In the genomic region with DNA sequence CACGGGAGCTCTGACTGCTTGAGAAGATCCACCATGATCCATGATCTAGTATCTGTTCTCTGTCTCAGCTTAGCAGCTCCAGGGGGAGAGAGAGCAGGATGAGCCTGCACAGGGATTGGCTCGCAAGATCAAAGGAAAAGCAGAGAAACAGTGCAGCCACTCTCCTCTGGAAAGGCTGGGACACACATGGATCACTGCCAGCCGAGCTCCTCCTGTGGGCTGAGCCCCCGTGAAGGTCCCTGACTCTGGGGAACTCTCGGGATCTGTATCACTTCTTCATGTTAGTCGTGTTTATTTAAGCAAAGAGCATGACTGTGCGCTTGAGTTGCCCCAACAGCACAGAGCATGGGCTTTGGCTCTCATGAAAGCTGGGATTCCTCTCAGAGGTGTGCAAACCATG, we compare ENCODE assay signal across 10 mouse cellular contexts. TPM values are rescaled to one million over a fixed set of nuclear protein-coding genes. Genes with fewer than 3 reads are reported as not detected.
DNase-seq lines count a peak whose midpoint lies in the region; ATAC-seq lines count a peak whose summit lies in the region.
"Had no signal": no experiment of that assay in that cellular context is flagged by ENCODE, and none has a peak within 500 bp of the region (broad histone marks: within the 10 kb centered on the region; RNA-seq: fewer than 3 reads in every experiment).

No protein-coding gene starts in this region.

- no peak overlapping the region for H3K9ac ChIP-seq in kidney, embryonic 16.5 days (replicated peaks; ENCODE audit: low read length)
- no peak overlapping the region for H3K9ac ChIP-seq in intestine, embryonic 14.5 days (ENCODE audit: low read length)
- no peak overlapping the region for H3K9ac ChIP-seq in neural tube, embryonic 13.5 days

- no peaks in the 10 kb centered on the region for H3K27me3 ChIP-seq in kidney, embryonic 16.5 days (ENCODE audit: insufficient read depth, low read length)
- no peaks in the 10 kb centered on the region for H3K27me3 ChIP-seq in intestine, embryonic 14.5 days (replicated peaks; ENCODE audit: control insufficient read depth, insufficient read depth, low read length)
- H3K27me3 ChIP-seq in neural tube, embryonic 13.5 days = no peaks in the 10 kb centered on the region

- no peak for DNase-seq in kidney, adult 11 months
- peak; percentile 86 for DNase-seq in adrenal gland, postnatal 14 days
- DNase-seq in intestine, embryonic 14.5 days (ENCODE audit: low spot score) = peak; percentile 66
- no peak for DNase-seq in layer of hippocampus, adult 9-10 months (ENCODE audit: low spot score)
- no peak for DNase-seq in spleen, postnatal 36 days (ENCODE audit: low spot score in 2 of 2)
- no peak for DNase-seq in layer of hippocampus, postnatal 10 days (ENCODE audit: low spot score in 2 of 2)

- H3K36me3 ChIP-seq in kidney, embryonic 16.5 days (ENCODE audit: insufficient read depth, low read length) = no peaks in the 10 kb centered on the region
- H3K36me3 ChIP-seq in intestine, embryonic 14.5 days (ENCODE audit: control insufficient read depth, insufficient read depth, low read length) = no peaks in the 10 kb centered on the region
- no peaks in the 10 kb centered on the region for H3K36me3 ChIP-seq in neural tube, embryonic 13.5 days

- peak overlapping the region; percentile 31 for H3K4me2 ChIP-seq in kidney, embryonic 16.5 days (replicated peaks; ENCODE audit: low read depth, low read length)
- 0 out of 2 replicates have a peak overlapping the region, but pooled peaks have one; percentile 20 for H3K4me2 ChIP-seq in intestine, embryonic 14.5 days (ENCODE audit: low read length)
- no peak overlapping the region for H3K4me2 ChIP-seq in neural tube, embryonic 13.5 days

- no peak overlapping the region for H3K4me3 ChIP-seq in kidney, embryonic 16.5 days (ENCODE audit: low read length)
- H3K4me3 ChIP-seq in intestine, embryonic 14.5 days (ENCODE audit: low read depth, low read length) = no peak overlapping the region
- H3K4me3 ChIP-seq in neural tube, embryonic 13.5 days = no peak overlapping the region
- H3K4me3 ChIP-seq: erythroblast, embryonic 14.5 days had no signal

- ATAC-seq in kidney, embryonic 16.5 days (ENCODE audit: low FRiP score, low TSS enrichment) = peak; percentile 85
- ATAC-seq in intestine, embryonic 14.5 days (replicated peaks; ENCODE audit: low FRiP score, low TSS enrichment, low read depth) = peak; percentile 77
- peak; percentile 65; the same call in 1 of the 2 replicates for ATAC-seq in neural tube, embryonic 13.5 days (ENCODE audit: low read depth)

- H3K4me1 ChIP-seq in kidney, embryonic 16.5 days (ENCODE audit: insufficient read depth, low read length) = peaks cover 12% of the 10 kb centered on the region
- peaks cover 12% of the 10 kb centered on the region for H3K4me1 ChIP-seq in intestine, embryonic 14.5 days (replicated peaks; ENCODE audit: control insufficient read depth, insufficient read depth, low read length)
- H3K4me1 ChIP-seq in neural tube, embryonic 13.5 days (replicated peaks) = peaks cover 12% of the 10 kb centered on the region; the same call in 1 of the 2 replicates

- WGBS in kidney, embryonic 16.5 days = 3% methylated on average over 7 of the region's 7 CpGs
- WGBS in intestine, embryonic 14.5 days = 7% methylated on average over 7 of the region's 7 CpGs
- WGBS in neural tube, embryonic 13.5 days = 15% methylated on average over 7 of the region's 7 CpGs

- peaks cover 3% of the 10 kb centered on the region; the same call in 1 of the 2 replicates for H3K9me3 ChIP-seq in kidney, embryonic 16.5 days (ENCODE audit: low read length)
- no peaks in the 10 kb centered on the region for H3K9me3 ChIP-seq in intestine, embryonic 14.5 days (ENCODE audit: control insufficient read depth, low read length)
- H3K9me3 ChIP-seq in neural tube, embryonic 13.5 days = no peaks in the 10 kb centered on the region

- peak overlapping the region; percentile 58 for H3K27ac ChIP-seq in kidney, embryonic 16.5 days (ENCODE audit: low read length)
- H3K27ac ChIP-seq in intestine, embryonic 14.5 days (ENCODE audit: low read depth) = peak overlapping the region; percentile 44
- H3K27ac ChIP-seq in neural tube, embryonic 13.5 days (replicated peaks) = no peak overlapping the region

RNA-seq across cellular contexts. Expression of gene Glrp1, which starts 49.4 kb away (rescaled TPM):
- polyA plus RNA-seq in kidney, embryonic 16.5 days (2015; fragmentation: Nextera tagmentation; extraction: Ambion mirVana) = not detected in 2 replicates
- not detected in 2 replicates for total RNA-seq in adrenal gland, postnatal 14 days (2021)
- polyA plus RNA-seq in intestine, embryonic 14.5 days (2014; fragmentation: Nextera tagmentation; extraction: Ambion mirVana) = not detected in 2 replicates
- not detected in 2 replicates for polyA plus RNA-seq in neural tube, embryonic 13.5 days (2015; fragmentation: Nextera tagmentation; extraction: Ambion mirVana)
- total RNA-seq in layer of hippocampus, postnatal 10 days (2021) = not detected
- polyA plus RNA-seq: erythroblast, embryonic 14.5 days; large intestine, adult 2 months had no signal

Comparison
In these comparisons a context has a peak if more than half of its experiments do, and no peak if none do; other contexts are left out.
1. DNase-seq: peak in adrenal gland, postnatal 14 days (single experiment) and intestine, embryonic 14.5 days (single experiment); none in kidney, adult 11 months (single experiment), layer of hippocampus, adult 9-10 months (single experiment), spleen, postnatal 36 days (0 of 2) and layer of hippocampus, postnatal 10 days (0 of 2).
2. Peak in every context shown above with its lines, with median percentiles within 50 percentile points of each other: ATAC-seq.